In the genomic region with DNA sequence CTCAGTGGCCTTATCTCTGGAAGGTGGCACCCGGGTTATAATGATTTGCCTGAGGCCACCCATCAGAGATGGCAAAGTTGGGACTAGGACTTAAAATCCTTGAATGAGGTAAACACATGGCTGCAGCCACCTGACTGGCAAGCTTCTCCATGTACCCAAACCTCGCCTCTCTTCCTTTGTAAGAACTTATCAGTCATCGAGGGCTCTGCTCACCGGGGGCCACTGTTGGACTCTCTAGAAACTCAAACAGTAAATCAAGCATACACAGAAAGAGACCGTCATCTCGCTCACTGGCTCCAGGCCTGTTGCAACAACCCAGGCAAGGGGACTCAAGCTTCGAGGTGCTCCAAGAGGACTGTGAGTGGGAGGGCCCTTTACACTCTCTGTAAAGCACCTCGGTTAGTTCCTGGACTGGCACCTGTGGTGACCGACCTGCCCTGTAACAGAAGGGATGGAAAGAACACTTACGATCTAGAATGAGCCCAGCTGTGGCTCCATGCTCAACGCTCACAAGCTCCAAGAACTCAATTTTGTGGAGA, we compare ENCODE assay signal across 11 mouse cellular contexts.
A peak's percentile ranks its signal among the peaks of the same experiment; 100 is the strongest.
DNase-seq lines count a peak whose midpoint lies in the region; ATAC-seq and TF ChIP-seq lines count a peak whose summit lies in the region.
"Had no signal": no experiment of that assay in that cellular context is flagged by ENCODE, and none has a peak within 500 bp of the region (broad histone marks: within the 10 kb centered on the region; RNA-seq: fewer than 3 reads in every experiment).

No protein-coding gene starts in this region.

- no peak overlapping the region for H3K4me2 ChIP-seq in forebrain, embryonic 12.5 days
- H3K4me2 ChIP-seq in forebrain, embryonic 11.5 days (ENCODE audit: low read depth, low read length, severe bottlenecking) = no peak overlapping the region
- peak overlapping the region; percentile 36; the same call in 1 of the 2 replicates for H3K4me2 ChIP-seq in intestine, embryonic 14.5 days (ENCODE audit: low read length)
- H3K4me2 ChIP-seq in intestine, postnatal 0 days (replicated peaks; ENCODE audit: low read depth) = no peak overlapping the region
- peak overlapping the region; percentile 31 for H3K4me2 ChIP-seq in stomach, postnatal 0 days (replicated peaks; ENCODE audit: low read depth)

- H3K9me3 ChIP-seq in forebrain, embryonic 12.5 days = no peaks in the 10 kb centered on the region
- no peaks in the 10 kb centered on the region for H3K9me3 ChIP-seq in forebrain, embryonic 11.5 days (ENCODE audit: control insufficient read depth, low read length)
- H3K9me3 ChIP-seq in intestine, embryonic 14.5 days (ENCODE audit: control insufficient read depth, low read length) = no peaks in the 10 kb centered on the region
- H3K9me3 ChIP-seq in intestine, postnatal 0 days (ENCODE audit: control insufficient read depth) = no peaks in the 10 kb centered on the region
- H3K9me3 ChIP-seq in stomach, postnatal 0 days (ENCODE audit: control insufficient read depth, low read length) = no peaks in the 10 kb centered on the region

- H3K9ac ChIP-seq in forebrain, embryonic 12.5 days = no peak overlapping the region
- H3K9ac ChIP-seq in forebrain, embryonic 11.5 days (ENCODE audit: low read length) = no peak overlapping the region
- H3K9ac ChIP-seq in intestine, embryonic 14.5 days (ENCODE audit: low read length) = no peak overlapping the region
- H3K9ac ChIP-seq in intestine, postnatal 0 days (ENCODE audit: low read depth, low read length) = no peak overlapping the region
- H3K9ac ChIP-seq in stomach, postnatal 0 days (ENCODE audit: low read length) = no peak overlapping the region

- no peak for ATAC-seq in forebrain, embryonic 12.5 days (ENCODE audit: low FRiP score)
- no peak for ATAC-seq in forebrain, embryonic 11.5 days (replicated peaks; ENCODE audit: low FRiP score)
- 0 out of 2 replicates have a peak, but pooled peaks have one; percentile 1 for ATAC-seq in intestine, embryonic 14.5 days (replicated peaks; ENCODE audit: low FRiP score, low TSS enrichment, low read depth)
- ATAC-seq in intestine, postnatal 0 days = no peak
- ATAC-seq in stomach, postnatal 0 days (ENCODE audit: low FRiP score, low TSS enrichment) = peak; percentile 9; the same call in 1 of the 2 replicates
- ATAC-seq in frontal cortex, adult (ENCODE audit: low TSS enrichment) = no peak

- peak overlapping the region; percentile 80; the same call in 1 of the 2 replicates for H3K27ac ChIP-seq in forebrain, embryonic 12.5 days
- no peak overlapping the region for H3K27ac ChIP-seq in forebrain, embryonic 11.5 days (ENCODE audit: low read depth, low read length)
- peak overlapping the region; percentile 84; the same call in 1 of the 2 replicates for H3K27ac ChIP-seq in intestine, embryonic 14.5 days (ENCODE audit: low read depth)
- H3K27ac ChIP-seq in intestine, postnatal 0 days (ENCODE audit: low read depth, low read length) = no peak overlapping the region; the same call in 1 of the 2 replicates
- peak overlapping the region; percentile 73 for H3K27ac ChIP-seq in stomach, postnatal 0 days (replicated peaks)

- no peak for TF ChIP-seq CTCF in intestine, postnatal 0 days (IDR thresholded peaks at IDR 0.05; ENCODE audit: low read depth)
- TF ChIP-seq CTCF in stomach, postnatal 0 days (IDR thresholded peaks at IDR 0.05; ENCODE audit: low read depth) = no peak

- 69% methylated on average over 11 of the region's 11 CpGs for WGBS in forebrain, embryonic 12.5 days
- WGBS in forebrain, embryonic 11.5 days = 70% methylated on average over 11 of the region's 11 CpGs
- WGBS in intestine, embryonic 14.5 days = 50% methylated on average over 11 of the region's 11 CpGs
- 46% methylated on average over 11 of the region's 11 CpGs for whole genome bisulfite sequencing in intestine, postnatal 0 days
- WGBS in stomach, postnatal 0 days = 33% methylated on average over 11 of the region's 11 CpGs

- H3K4me1 ChIP-seq in forebrain, embryonic 12.5 days = peaks cover 37% of the 10 kb centered on the region
- peaks cover 32% of the 10 kb centered on the region for H3K4me1 ChIP-seq in forebrain, embryonic 11.5 days (replicated peaks; ENCODE audit: control insufficient read depth, insufficient read depth, low read length)
- peaks cover 47% of the 10 kb centered on the region for H3K4me1 ChIP-seq in intestine, embryonic 14.5 days (replicated peaks; ENCODE audit: control insufficient read depth, insufficient read depth, low read length)
- 0 out of 2 replicates have a peak, but pooled peaks cover 11% of the 10 kb centered on the region for H3K4me1 ChIP-seq in intestine, postnatal 0 days (replicated peaks; ENCODE audit: control insufficient read depth, insufficient read depth, low read length)
- H3K4me1 ChIP-seq in stomach, postnatal 0 days (replicated peaks; ENCODE audit: control insufficient read depth, insufficient read depth) = peaks cover 13% of the 10 kb centered on the region

- H3K27me3 ChIP-seq in forebrain, embryonic 12.5 days = peaks cover 10% of the 10 kb centered on the region; the same call in 1 of the 2 replicates
- H3K27me3 ChIP-seq in forebrain, embryonic 11.5 days (ENCODE audit: control insufficient read depth, insufficient read depth, low read length) = no peaks in the 10 kb centered on the region
- no peaks in the 10 kb centered on the region for H3K27me3 ChIP-seq in intestine, embryonic 14.5 days (replicated peaks; ENCODE audit: control insufficient read depth, insufficient read depth, low read length)
- H3K27me3 ChIP-seq in intestine, postnatal 0 days (replicated peaks; ENCODE audit: control insufficient read depth, insufficient read depth, low read length) = no peaks in the 10 kb centered on the region
- H3K27me3 ChIP-seq in stomach, postnatal 0 days (ENCODE audit: control insufficient read depth, insufficient read depth, low read length) = no peaks in the 10 kb centered on the region

- no peak overlapping the region for H3K4me3 ChIP-seq in forebrain, embryonic 12.5 days (replicated peaks)
- H3K4me3 ChIP-seq in forebrain, embryonic 11.5 days (ENCODE audit: low read depth, low read length) = no peak overlapping the region
- H3K4me3 ChIP-seq in intestine, embryonic 14.5 days (ENCODE audit: low read depth, low read length) = no peak overlapping the region
- H3K4me3 ChIP-seq in intestine, postnatal 0 days (ENCODE audit: low read depth, low read length) = no peak overlapping the region
- H3K4me3 ChIP-seq in stomach, postnatal 0 days (ENCODE audit: low read depth, low read length) = no peak overlapping the region
- H3K4me3 ChIP-seq: erythroblast, embryonic 14.5 days had no signal

- no peak for TF ChIP-seq EP300 in stomach, postnatal 0 days (optimal IDR thresholded peaks at IDR 0.05)

- H3K36me3 ChIP-seq in forebrain, embryonic 12.5 days (replicated peaks) = peaks cover 6% of the 10 kb centered on the region; the same call in 1 of the 2 replicates
- H3K36me3 ChIP-seq in forebrain, embryonic 11.5 days (ENCODE audit: control insufficient read depth, insufficient read depth, low read length) = no peaks in the 10 kb centered on the region
- peaks cover 8% of the 10 kb centered on the region; the same call in 1 of the 2 replicates for H3K36me3 ChIP-seq in intestine, embryonic 14.5 days (ENCODE audit: control insufficient read depth, insufficient read depth, low read length)
- peaks cover 19% of the 10 kb centered on the region for H3K36me3 ChIP-seq in intestine, postnatal 0 days (ENCODE audit: control insufficient read depth, insufficient read depth)
- no peaks in the 10 kb centered on the region for H3K36me3 ChIP-seq in stomach, postnatal 0 days (ENCODE audit: control insufficient read depth, insufficient read depth, low read length)

- DNase-seq in forebrain, embryonic 11.5 days (ENCODE audit: low spot score) = no peak
- no peak for DNase-seq in intestine, embryonic 14.5 days (ENCODE audit: low spot score)
- peak; percentile 45 for DNase-seq in lung, postnatal 10 days
- no peak for DNase-seq in lung, postnatal 25 days (ENCODE audit: low spot score)
- DNase-seq in stomach, postnatal 0 days (ENCODE audit: low spot score) = peak; percentile 57
- DNase-seq: cerebellum, adult 9-11 months; right cerebral cortex, postnatal 25 days had no signal

Comparison
In these comparisons a context has a peak if more than half of its experiments do, and no peak if none do; other contexts are left out.
1. ATAC-seq: peak in intestine, embryonic 14.5 days (single experiment) and stomach, postnatal 0 days (single experiment); none in forebrain, embryonic 12.5 days (single experiment), forebrain, embryonic 11.5 days (single experiment), intestine, postnatal 0 days (single experiment) and frontal cortex, adult (single experiment).
2. H3K27ac ChIP-seq: peak in forebrain, embryonic 12.5 days (single experiment), intestine, embryonic 14.5 days (single experiment) and stomach, postnatal 0 days (single experiment); none in forebrain, embryonic 11.5 days (single experiment) and intestine, postnatal 0 days (single experiment).
3. H3K4me2 ChIP-seq: peak in intestine, embryonic 14.5 days (single experiment) and stomach, postnatal 0 days (single experiment); none in forebrain, embryonic 12.5 days (single experiment), forebrain, embryonic 11.5 days (single experiment) and intestine, postnatal 0 days (single experiment).
4. DNase-seq: peak in lung, postnatal 10 days (single experiment) and stomach, postnatal 0 days (single experiment); none in forebrain, embryonic 11.5 days (single experiment), intestine, embryonic 14.5 days (single experiment) and lung, postnatal 25 days (single experiment).